Mouse (Mus musculus): ENCODE measurements at regions not wholly inside any gene's neighbourhood (a gene's known extent, or its start where the extent isn't known, plus 50 kb on each side); places are given as distances from the start of the nearest gene placed in this dataset.
"Not testable (repeated sequence)": the region's sequence is repeated elsewhere in the genome, so short reads cannot be mapped to it uniquely, and the experiment has no call there.

GRCm38 (mm10) chrX:97141170-97142085 lies 69.0 kb downstream of the Pgr15l start:
- H3K4me3 ChIP-seq (ENCODE audit: control insufficient read depth, insufficient read depth, low read length): peak overlapping the region; percentile 14; the same call in 1 of the 2 replicates
- 18% methylated on average over 20 of the region's 27 CpGs for WGBS
- H3K27ac ChIP-seq (ENCODE audit: control insufficient read depth, insufficient read depth, low read length); H3K4me1 ChIP-seq (replicated peaks; ENCODE audit: control insufficient read depth, insufficient read depth, low read length); DNase-seq; H3K36me3 ChIP-seq (ENCODE audit: control insufficient read depth, insufficient read depth, low read length); H3K27me3 ChIP-seq (ENCODE audit: control insufficient read depth, insufficient read depth, low read length): not testable (repeated sequence)

- no peak for DNase-seq
- H3K27me3 ChIP-seq (ENCODE audit: control insufficient read depth, insufficient read depth, low read length): no peaks in the 10 kb centered on the region
- H3K4me3 ChIP-seq (ENCODE audit: control insufficient read depth, insufficient read depth, low read length): peak overlapping the region; percentile 14; the same call in 1 of the 2 replicates
- TF ChIP-seq CTCF (IDR thresholded peaks at IDR 0.05; ENCODE audit: borderline replicate concordance, control insufficient read depth, extremely low read depth, insufficient read depth, low read length, poor library complexity): no peak
- TF ChIP-seq POLR2A (IDR thresholded peaks at IDR 0.05; ENCODE audit: control insufficient read depth, extremely low read depth, insufficient read depth, low read length, poor library complexity): no peak
- H3K27ac ChIP-seq (ENCODE audit: control insufficient read depth, insufficient read depth, low read length): no peak overlapping the region
- H3K36me3 ChIP-seq (ENCODE audit: control insufficient read depth, insufficient read depth, low read length): no peaks in the 10 kb centered on the region
- H3K4me1 ChIP-seq (replicated peaks; ENCODE audit: control insufficient read depth, insufficient read depth, low read length): no peaks in the 10 kb centered on the region
These were observed 69.8 kb downstream of the Pgr15l start for GRCm38 (mm10) chrX:97142237-97142636.

DNA sequence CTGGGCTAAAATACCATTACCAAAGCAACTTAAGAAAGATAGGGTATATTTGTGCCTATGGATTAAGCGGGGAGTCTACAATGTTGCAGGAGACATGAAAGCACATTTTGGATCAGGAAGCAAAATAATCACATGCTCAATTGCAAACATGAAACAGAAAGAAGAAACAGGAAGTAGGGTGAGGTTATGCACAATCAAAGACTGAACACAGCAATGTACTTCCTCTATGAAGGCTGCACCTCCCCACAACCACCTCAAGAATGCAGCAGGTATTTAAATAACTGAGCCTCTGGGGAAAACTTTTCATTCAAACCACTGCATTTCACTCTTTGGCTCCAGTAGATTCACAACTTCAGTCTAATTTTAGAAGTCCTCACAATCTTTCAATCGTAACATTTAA lies 83.8 kb downstream of the Pgr15l start:
- no peaks in the 10 kb centered on the region for H3K27me3 ChIP-seq (ENCODE audit: control insufficient read depth, insufficient read depth, low read length)
- 91% methylated on average over 2 of the region's 2 CpGs for whole genome bisulfite sequencing
- TF ChIP-seq POLR2A (IDR thresholded peaks at IDR 0.05; ENCODE audit: control insufficient read depth, extremely low read depth, insufficient read depth, low read length, poor library complexity) (no peak), CTCF (IDR thresholded peaks at IDR 0.05; ENCODE audit: borderline replicate concordance, control insufficient read depth, extremely low read depth, insufficient read depth, low read length, poor library complexity) (no peak)
- H3K4me3 ChIP-seq (ENCODE audit: control insufficient read depth, insufficient read depth, low read length): no peak overlapping the region
- H3K36me3 ChIP-seq (ENCODE audit: control insufficient read depth, insufficient read depth, low read length): no peaks in the 10 kb centered on the region
- H3K27ac ChIP-seq (ENCODE audit: control insufficient read depth, insufficient read depth, low read length): no peak overlapping the region
- DNase-seq: no peak
- H3K4me1 ChIP-seq (replicated peaks; ENCODE audit: control insufficient read depth, insufficient read depth, low read length): no peaks in the 10 kb centered on the region
